Mouse (Mus musculus) megakaryocyte, embryonic 14.5 days (primary cell): ENCODE measurements at regions not wholly inside any gene's neighbourhood (a gene's known extent, or its start where the extent isn't known, plus 50 kb on each side); places are given as distances from the start of the nearest gene placed in this dataset.
"Not testable (repeated sequence)": the region's sequence is repeated elsewhere in the genome, so short reads cannot be mapped to it uniquely, and the experiment has no call there.

ENCODE experiments used
- H3K27me3 ChIP-seq: replicated peaks from 2 replicates; pipeline ENCODE3; 2012; ENCODE audit warnings: inconsistent platforms
- H3K36me3 ChIP-seq: replicated peaks from 2 replicates; pipeline ENCODE3; 2012; ENCODE audit warnings: low read length, inconsistent platforms, mixed read lengths
- H3K4me1 ChIP-seq: 2 replicates; pipeline ENCODE4 v1.6.1; 2012; ENCODE audit warnings: inconsistent platforms
- H3K4me3 ChIP-seq: replicated peaks from 2 replicates; pipeline ENCODE3; 2012; ENCODE audit warnings: moderate library complexity, mild to moderate bottlenecking, inconsistent platforms
- H3K9me3 ChIP-seq: 2 replicates; pipeline ENCODE4 v1.6.1; 2012; ENCODE audit warnings: inconsistent platforms
- FLI1 ChIP-seq: IDR thresholded peaks from 2 replicates; pipeline ENCODE4 v1.6.1; 2012; ENCODE audit warnings: low read length, inconsistent platforms, mixed read lengths
- GATA1 ChIP-seq: IDR thresholded peaks from 3 replicates; pipeline ENCODE4 v1.6.1; 2012; ENCODE audit warnings: mixed read lengths, low read length, inconsistent platforms, borderline replicate concordance

GRCm38 (mm10) chr1:136680173-136680572 lies 55.5 kb downstream of the Zfp281 start:
- peaks cover 16% of the 10 kb centered on the region for H3K27me3 ChIP-seq
- H3K4me3 ChIP-seq = no peak overlapping the region
- no peak for TF ChIP-seq FLI1
- no peak for TF ChIP-seq GATA1
- no peaks in the 10 kb centered on the region for H3K9me3 ChIP-seq
- H3K36me3 ChIP-seq = no peaks in the 10 kb centered on the region
- H3K4me1 ChIP-seq = peaks cover 39% of the 10 kb centered on the region

- not testable (repeated sequence) for H3K36me3 ChIP-seq, H3K4me3 ChIP-seq, H3K9me3 ChIP-seq
- H3K27me3 ChIP-seq = peaks cover 16% of the 10 kb centered on the region
- peaks cover 36% of the 10 kb centered on the region for H3K4me1 ChIP-seq
Measured at GRCm38 (mm10) chr1:136682311-136682710, 57.6 kb downstream of the Zfp281 start.

DNA sequence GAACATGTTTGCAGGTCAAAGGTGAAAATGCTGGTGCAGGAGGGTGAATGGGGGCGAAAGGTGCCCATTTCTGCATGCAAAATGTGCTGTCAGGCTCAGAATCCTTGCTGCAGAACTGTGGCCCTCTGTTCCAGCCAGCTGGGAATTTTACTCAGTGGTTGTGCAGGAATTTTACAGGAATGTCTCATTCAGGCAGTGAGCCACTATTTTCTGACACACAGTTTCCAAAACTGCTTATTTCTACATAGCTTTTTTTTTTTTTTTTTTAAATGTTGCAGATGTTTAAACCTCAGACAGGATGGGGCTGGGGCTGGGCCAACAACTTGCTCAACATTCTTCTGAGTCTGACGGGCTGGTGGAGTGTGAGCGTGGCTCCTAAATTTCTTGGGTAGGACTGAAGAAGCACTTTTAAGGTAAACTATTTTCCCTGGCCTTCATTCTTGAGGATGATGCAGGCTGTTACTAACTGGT lies 58.4 kb downstream of the Zfp281 start:
- no peaks in the 10 kb centered on the region for H3K36me3 ChIP-seq
- H3K4me1 ChIP-seq = peaks cover 33% of the 10 kb centered on the region
- H3K4me3 ChIP-seq = no peak overlapping the region
- TF ChIP-seq GATA1 (no peak), FLI1 (no peak)
- peaks cover 16% of the 10 kb centered on the region for H3K27me3 ChIP-seq
- H3K9me3 ChIP-seq = no peaks in the 10 kb centered on the region

- TF ChIP-seq GATA1 (no peak), FLI1 (no peak)
- Histone ChIP-seq H3K9me3 (no peaks in the 10 kb centered on the region), H3K36me3 (no peaks in the 10 kb centered on the region), H3K4me1 (peaks cover 36% of the 10 kb centered on the region), H3K27me3 (peaks cover 16% of the 10 kb centered on the region), H3K4me3 (peak overlapping the region; percentile 42)
Measured at GRCm38 (mm10) chr1:136683561-136684131, 58.9 kb downstream of the Zfp281 start.

- no peak for TF ChIP-seq GATA1
- TF ChIP-seq FLI1 = no peak
- no peaks in the 10 kb centered on the region for H3K36me3 ChIP-seq
- H3K9me3 ChIP-seq = no peaks in the 10 kb centered on the region
- no peak overlapping the region for H3K4me3 ChIP-seq
- peaks cover 16% of the 10 kb centered on the region for H3K27me3 ChIP-seq
- H3K4me1 ChIP-seq = peaks cover 36% of the 10 kb centered on the region
Measured at GRCm38 (mm10) chr1:136684481-136684880, 59.8 kb downstream of the Zfp281 start.

- no peaks in the 10 kb centered on the region for H3K9me3 ChIP-seq
Measured at GRCm38 (mm10) chr1:136685191-136686060, 60.7 kb downstream of the Zfp281 start.

DNA sequence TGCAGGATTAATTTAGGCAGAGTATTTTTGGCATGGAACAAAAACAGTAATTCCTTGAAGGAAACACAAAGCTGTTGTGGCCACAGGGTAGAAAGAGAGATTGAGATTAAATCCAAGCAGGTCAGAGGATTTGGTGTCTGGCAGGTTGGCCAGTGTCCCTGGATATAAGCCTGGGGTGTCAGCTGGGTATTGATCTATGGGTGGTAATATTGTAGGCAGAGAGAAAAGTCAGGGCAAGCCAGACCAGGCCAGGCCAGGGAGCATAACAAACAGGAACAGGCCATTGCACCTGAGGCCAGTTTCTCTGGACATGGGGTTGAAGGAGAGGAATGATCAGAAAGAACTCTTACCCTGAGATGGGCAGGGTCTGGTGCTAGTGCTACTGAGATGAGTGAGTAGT lies 61.8 kb downstream of the Zfp281 start:
- H3K27me3 ChIP-seq = peaks cover 11% of the 10 kb centered on the region
- no peak overlapping the region for H3K4me3 ChIP-seq
- H3K36me3 ChIP-seq = no peaks in the 10 kb centered on the region
- peaks cover 40% of the 10 kb centered on the region for H3K4me1 ChIP-seq
- H3K9me3 ChIP-seq = no peaks in the 10 kb centered on the region
- no peak for TF ChIP-seq GATA1
- no peak for TF ChIP-seq FLI1

More at GRCm38 (mm10) chr1:136685191-136686060, 60.7 kb downstream of the Zfp281 start:
- TF ChIP-seq GATA1 (peak; percentile 60; the same call in 1 of the 3 replicates), FLI1 (no peak)
- Histone ChIP-seq H3K27me3 (peaks cover 12% of the 10 kb centered on the region), H3K4me3 (peak overlapping the region; percentile 91), H3K4me1 (peaks cover 40% of the 10 kb centered on the region), H3K36me3 (no peaks in the 10 kb centered on the region)

- Histone ChIP-seq H3K27me3 (peaks cover 8% of the 10 kb centered on the region), H3K4me1 (peaks cover 24% of the 10 kb centered on the region), H3K36me3 (no peaks in the 10 kb centered on the region), H3K4me3 (no peak overlapping the region), H3K9me3 (no peaks in the 10 kb centered on the region)
- TF ChIP-seq FLI1 (no peak), GATA1 (no peak)
Measured at GRCm38 (mm10) chr1:136690068-136690467, 65.4 kb downstream of the Zfp281 start.

- peaks cover 11% of the 10 kb centered on the region for H3K27me3 ChIP-seq
- H3K9me3 ChIP-seq = no peaks in the 10 kb centered on the region
- TF ChIP-seq FLI1 (no peak), GATA1 (no peak)
- H3K4me1 ChIP-seq = 0 out of 2 replicates have a peak, but pooled peaks cover 9% of the 10 kb centered on the region
- H3K36me3 ChIP-seq = no peaks in the 10 kb centered on the region
- H3K4me3 ChIP-seq = no peak overlapping the region
Measured at GRCm38 (mm10) chr1:136693421-136693820, 68.7 kb downstream of the Zfp281 start.

GRCm38 (mm10) chr1:136694983-136695382 lies 70.3 kb downstream of the Zfp281 start:
- Histone ChIP-seq H3K4me3 (no peak overlapping the region), H3K36me3 (no peaks in the 10 kb centered on the region), H3K27me3 (peaks cover 11% of the 10 kb centered on the region), H3K9me3 (no peaks in the 10 kb centered on the region), H3K4me1 (0 out of 2 replicates have a peak, but pooled peaks cover 8% of the 10 kb centered on the region)
- TF ChIP-seq GATA1 (no peak), FLI1 (no peak)
